Mouse (Mus musculus) embryonic fibroblast, embryonic 13.5 days (primary cell): ENCODE data around the gene Tmeff1. TPM values are rescaled to one million over a fixed set of nuclear protein-coding genes. Genes with fewer than 3 reads are reported as not detected.

Experiments used
- H3K27ac ChIP-seq: 2 replicates; pipeline ENCODE4 v1.5.1; 2012; ENCODE audit warnings: low read length, control low read depth, inconsistent platforms; ENCODE audit not compliant: insufficient read depth
- H3K4me1 ChIP-seq: 2 replicates; pipeline ENCODE4 v1.6.1; 2011; ENCODE audit warnings: low read length; ENCODE audit not compliant: control insufficient read depth, insufficient read depth
- H3K4me3 ChIP-seq: 2 replicates; pipeline ENCODE4 v1.5.1; 2011; ENCODE audit warnings: mild to moderate bottlenecking, control low read depth, low read length; ENCODE audit not compliant: insufficient read depth
- CTCF ChIP-seq: IDR thresholded peaks from 2 replicates; pipeline ENCODE4 v1.5.1; 2011; ENCODE audit warnings: mild to moderate bottlenecking, control low read depth, low read length, moderate library complexity, borderline replicate concordance; ENCODE audit not compliant: insufficient read depth
- POLR2A ChIP-seq: IDR thresholded peaks from 2 replicates; pipeline ENCODE4 v1.6.1; 2011; ENCODE audit warnings: low read depth, mild to moderate bottlenecking, control low read depth, low read length, moderate library complexity
- polyA plus RNA-seq: library from polyadenylated mRNA; stranded (reverse); fragments of >200 nt; gene quantifications from 2 replicates; pipeline ENCODE4 v1.2.4, GENCODE M21; 2011; ENCODE audit warnings: low read depth; ENCODE audit not compliant: missing spikeins, insufficient read length

Gene Tmeff1
- polyA plus RNA-seq, 1 experiment: 125 TPM

GRCm38 (mm10) chr4:48543071-48543865, 41.7 kb upstream of the Tmeff1 start:
- TF ChIP-seq POLR2A (no peak), CTCF (no peak)
- Histone ChIP-seq H3K4me3 (no peak overlapping the region), H3K27ac (no peak overlapping the region), H3K4me1 (0 out of 2 replicates have a peak, but pooled peaks cover 6% of the 10 kb centered on the region)

GRCm38 (mm10) chr4:48544141-48544540, 40.8 kb upstream of the Tmeff1 start:
- H3K27ac ChIP-seq: no peak overlapping the region
- no peak overlapping the region for H3K4me3 ChIP-seq
- TF ChIP-seq CTCF: no peak
- TF ChIP-seq POLR2A: no peak
- H3K4me1 ChIP-seq: 0 out of 2 replicates have a peak, but pooled peaks cover 6% of the 10 kb centered on the region

- Histone ChIP-seq H3K4me1 (peaks cover 10% of the 10 kb centered on the region; the same call in 1 of the 2 replicates), H3K4me3 (no peak overlapping the region), H3K27ac (no peak overlapping the region)
- no peak for TF ChIP-seq POLR2A
- TF ChIP-seq CTCF: no peak
Measured at GRCm38 (mm10) chr4:48545966-48546365, 39.0 kb upstream of the Tmeff1 start.

- no peak for TF ChIP-seq CTCF
- TF ChIP-seq POLR2A: no peak
- Histone ChIP-seq H3K27ac (no peak overlapping the region), H3K4me1 (peaks cover 10% of the 10 kb centered on the region; the same call in 1 of the 2 replicates)
Measured at GRCm38 (mm10) chr4:48546568-48547496, 38.1 kb upstream of the Tmeff1 start.

GRCm38 (mm10) chr4:48548393-48549045, 36.5 kb upstream of the Tmeff1 start:
- Histone ChIP-seq H3K4me3 (no peak overlapping the region), H3K4me1 (peaks cover 8% of the 10 kb centered on the region; the same call in 1 of the 2 replicates), H3K27ac (no peak overlapping the region)
- TF ChIP-seq CTCF: no peak
- no peak for TF ChIP-seq POLR2A

More at GRCm38 (mm10) chr4:48546568-48547496, 38.1 kb upstream of the Tmeff1 start:
- H3K4me3 ChIP-seq: no peak overlapping the region

- Histone ChIP-seq H3K4me3 (no peak overlapping the region), H3K4me1 (peaks cover 8% of the 10 kb centered on the region; the same call in 1 of the 2 replicates), H3K27ac (no peak overlapping the region)
- no peak for TF ChIP-seq CTCF
Measured at GRCm38 (mm10) chr4:48549661-48550060, 35.3 kb upstream of the Tmeff1 start.

GRCm38 (mm10) chr4:48552486-48553064, 32.4 kb upstream of the Tmeff1 start:
- TF ChIP-seq POLR2A: no peak
- TF ChIP-seq CTCF: no peak
- Histone ChIP-seq H3K27ac (no peak overlapping the region), H3K4me1 (peaks cover 5% of the 10 kb centered on the region; the same call in 1 of the 2 replicates), H3K4me3 (no peak overlapping the region)

GRCm38 (mm10) chr4:48554132-48554531, 30.8 kb upstream of the Tmeff1 start:
- H3K4me3 ChIP-seq: no peak overlapping the region
- peaks cover 5% of the 10 kb centered on the region; the same call in 1 of the 2 replicates for H3K4me1 ChIP-seq
- no peak for TF ChIP-seq POLR2A
- no peak for TF ChIP-seq CTCF
- no peak overlapping the region for H3K27ac ChIP-seq

- H3K4me1 ChIP-seq: no peaks in the 10 kb centered on the region
- H3K4me3 ChIP-seq: no peak overlapping the region
- no peak overlapping the region for H3K27ac ChIP-seq
- TF ChIP-seq CTCF (no peak), POLR2A (no peak)
Measured at GRCm38 (mm10) chr4:48555729-48556128, 29.2 kb upstream of the Tmeff1 start.
